Mouse (Mus musculus): ENCODE measurements around the gene Ptpn14.

Ptpn14 gene

DNA sequence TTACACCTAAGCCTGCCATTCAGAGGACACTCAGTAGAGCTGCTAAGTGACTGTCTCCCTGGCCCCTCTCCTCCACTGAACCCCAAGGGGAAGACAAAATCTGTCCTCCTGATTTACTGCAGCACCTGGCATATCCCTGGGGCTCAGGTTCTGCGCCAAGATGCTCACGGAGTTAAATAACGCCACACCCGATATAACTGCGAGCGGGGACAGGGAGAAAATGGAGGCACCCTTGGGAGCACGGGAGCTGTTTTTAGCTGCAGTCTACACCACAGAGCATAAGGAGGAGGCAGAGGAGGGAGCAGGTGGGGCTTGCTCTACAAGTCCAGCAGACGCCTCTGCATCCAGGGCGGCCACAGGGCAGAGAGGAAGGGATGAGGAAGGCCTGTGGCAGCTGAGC is 174.3 kb downstream of the Ptpn14 start:
- DNase-seq (ENCODE audit: low spot score in 2 of 2) = no peak

DNA sequence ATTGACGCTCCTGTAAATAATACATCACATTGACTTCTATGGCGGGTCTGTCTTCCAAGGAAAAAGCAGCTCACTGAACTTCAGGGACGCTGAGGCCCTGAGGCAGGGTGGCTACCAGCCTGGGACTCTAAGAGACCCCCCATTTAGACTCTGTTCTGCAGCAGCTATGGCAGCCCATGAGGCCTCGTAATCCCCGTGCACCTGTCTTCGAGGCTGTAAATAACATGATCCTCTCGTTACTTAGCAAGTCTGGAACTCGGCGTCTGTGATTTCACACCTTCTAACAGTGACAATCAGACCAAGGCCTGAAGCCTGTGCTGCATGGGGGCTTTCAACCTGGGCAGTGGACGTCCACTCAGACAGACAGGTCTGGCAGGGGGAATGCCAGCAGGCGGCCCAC is 175.1 kb downstream of the Ptpn14 start:
- DNase-seq (ENCODE audit: low spot score in 2 of 2) = no peak

DNA sequence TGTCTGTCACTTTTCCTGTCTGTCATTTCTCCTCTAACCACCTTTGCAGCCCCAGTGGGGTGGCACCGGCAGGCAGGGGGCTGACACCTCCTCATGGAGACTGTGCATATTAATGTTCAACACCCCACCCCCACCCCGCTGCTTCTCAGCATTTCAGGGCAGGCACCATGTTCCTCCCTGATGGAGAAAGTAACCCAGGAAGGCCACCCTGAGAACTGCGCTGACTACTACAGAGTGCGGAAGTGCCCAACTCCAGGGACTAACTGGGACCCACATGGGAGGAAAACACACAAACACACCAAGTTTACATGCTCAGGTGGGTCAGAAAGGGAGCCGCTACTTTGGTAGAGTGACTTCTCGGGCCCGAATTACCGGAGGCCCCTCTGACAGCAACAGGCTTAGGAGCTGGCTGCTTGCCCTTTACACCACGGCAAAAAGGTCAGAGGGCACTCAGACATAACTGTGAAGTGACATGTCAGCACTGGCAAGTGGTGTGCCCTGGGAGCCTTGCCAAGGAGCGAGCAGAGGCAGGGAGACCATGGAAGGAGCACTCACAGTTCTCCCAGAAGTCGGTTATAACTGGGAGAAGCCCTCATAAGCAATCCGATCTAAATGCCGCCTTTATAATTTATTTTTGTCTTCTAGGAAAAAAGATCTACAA is 182.7 kb downstream of the Ptpn14 start:
- DNase-seq (ENCODE audit: low spot score in 2 of 2) = no peak

DNA sequence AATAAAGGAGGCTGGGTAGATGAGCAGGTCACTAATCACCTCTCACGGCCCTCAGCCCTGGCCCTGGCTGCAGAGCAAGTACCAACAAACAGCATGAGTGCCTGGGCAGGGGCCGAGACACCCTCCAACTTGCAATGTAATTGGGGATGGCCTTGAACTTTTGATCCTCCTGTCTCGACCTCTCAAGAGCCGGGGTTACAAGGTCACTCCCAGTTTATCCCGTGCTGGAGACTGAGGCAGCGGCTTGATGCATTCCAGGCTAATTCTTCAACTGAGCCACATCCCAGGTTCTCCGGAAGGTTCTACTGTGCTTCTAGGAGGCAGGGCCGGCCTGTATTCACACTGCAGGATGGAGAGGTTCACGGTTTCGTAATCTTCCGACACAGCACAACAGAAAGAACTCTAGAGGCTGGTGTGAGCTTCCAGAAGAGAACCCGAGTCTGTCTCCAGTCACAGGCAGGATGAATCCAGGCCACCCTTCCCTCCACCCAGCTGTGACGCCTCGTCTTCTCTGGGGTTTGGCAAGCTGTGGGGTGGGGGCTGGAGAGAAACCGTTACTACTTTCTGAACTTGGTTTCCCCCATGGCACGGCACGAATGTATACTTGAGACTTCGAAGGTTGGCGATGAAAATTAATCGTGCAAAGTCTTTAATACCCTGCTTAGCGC is 185.2 kb downstream of the Ptpn14 start:
- no peak for DNase-seq (ENCODE audit: low spot score in 2 of 2)

DNA sequence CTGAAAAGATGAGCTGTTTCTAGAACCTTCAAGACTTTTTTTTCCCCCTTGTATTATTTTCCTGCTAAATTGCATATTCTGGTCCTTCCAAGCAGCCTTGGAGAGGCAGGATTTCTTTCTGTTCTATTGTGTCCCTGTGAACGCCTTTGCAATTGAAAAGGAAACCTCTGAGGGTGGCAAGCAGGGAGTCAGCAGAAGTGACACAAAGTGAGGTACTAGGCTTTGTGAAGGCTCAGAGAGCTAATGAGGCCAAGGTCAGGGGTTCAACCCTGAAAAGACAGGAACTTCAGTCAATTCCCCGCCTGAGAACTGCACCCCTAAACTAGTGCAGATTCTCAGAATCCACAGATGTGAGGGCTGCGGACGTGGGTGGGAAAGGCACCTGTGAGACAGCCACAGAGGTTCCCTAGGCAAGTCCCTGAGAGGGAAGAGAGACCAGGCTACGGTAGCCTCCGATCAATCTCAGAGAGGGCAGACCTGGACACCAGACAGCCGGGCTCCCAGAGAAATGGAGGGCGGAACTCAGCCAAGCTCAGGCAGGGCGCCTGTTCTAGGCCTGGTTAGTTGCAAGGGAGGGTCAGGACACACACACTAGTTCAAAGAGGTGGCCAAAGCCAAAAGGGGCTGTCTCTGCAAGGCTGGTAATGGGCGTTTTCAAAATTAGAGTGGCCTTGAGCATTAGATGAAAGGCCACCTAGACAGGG is 188.5 kb downstream of the Ptpn14 start:
- no peak for DNase-seq (ENCODE audit: low spot score in 2 of 2)

DNA sequence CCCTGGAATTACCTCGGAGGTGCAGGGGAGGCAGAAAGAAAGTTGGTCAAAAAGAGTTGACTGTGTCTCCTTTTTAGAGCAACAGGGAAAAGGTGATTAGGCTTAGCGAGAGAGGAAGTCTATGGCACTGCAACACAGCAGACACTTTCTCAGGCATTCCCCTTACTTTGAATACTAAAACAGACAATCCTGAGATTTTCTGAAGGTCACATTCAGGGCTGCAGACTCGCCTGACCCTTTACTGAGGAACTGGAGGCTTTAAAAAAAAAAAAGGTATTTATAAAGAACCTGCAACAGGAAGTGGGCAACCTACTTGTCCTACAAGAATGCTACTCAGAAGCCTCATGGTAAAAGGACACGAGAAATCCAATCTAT is 189.0 kb downstream of the Ptpn14 start:
- DNase-seq (ENCODE audit: low spot score in 2 of 2) = no peak

DNA sequence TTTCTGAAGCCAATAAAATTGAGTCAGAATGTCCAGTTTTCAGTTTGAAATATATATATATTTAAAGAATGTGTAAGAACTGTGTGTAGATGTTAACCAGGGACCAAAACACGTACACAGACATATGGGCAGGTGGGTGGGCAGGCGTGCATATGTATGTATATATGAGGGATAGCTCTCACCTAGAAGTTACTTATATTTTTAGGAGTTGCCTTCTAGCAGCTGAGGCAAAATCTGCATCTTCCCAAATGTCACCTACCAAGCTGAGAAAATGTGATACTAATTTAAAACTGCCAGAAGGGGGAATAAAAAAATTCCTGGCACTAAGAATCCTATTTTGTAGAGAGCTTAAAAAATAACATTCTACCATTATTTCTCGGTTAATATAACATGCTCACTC is 191.7 kb downstream of the Ptpn14 start:
- DNase-seq (ENCODE audit: low spot score in 2 of 2) = peak in 1 of 2 experiments; percentile 80

DNA sequence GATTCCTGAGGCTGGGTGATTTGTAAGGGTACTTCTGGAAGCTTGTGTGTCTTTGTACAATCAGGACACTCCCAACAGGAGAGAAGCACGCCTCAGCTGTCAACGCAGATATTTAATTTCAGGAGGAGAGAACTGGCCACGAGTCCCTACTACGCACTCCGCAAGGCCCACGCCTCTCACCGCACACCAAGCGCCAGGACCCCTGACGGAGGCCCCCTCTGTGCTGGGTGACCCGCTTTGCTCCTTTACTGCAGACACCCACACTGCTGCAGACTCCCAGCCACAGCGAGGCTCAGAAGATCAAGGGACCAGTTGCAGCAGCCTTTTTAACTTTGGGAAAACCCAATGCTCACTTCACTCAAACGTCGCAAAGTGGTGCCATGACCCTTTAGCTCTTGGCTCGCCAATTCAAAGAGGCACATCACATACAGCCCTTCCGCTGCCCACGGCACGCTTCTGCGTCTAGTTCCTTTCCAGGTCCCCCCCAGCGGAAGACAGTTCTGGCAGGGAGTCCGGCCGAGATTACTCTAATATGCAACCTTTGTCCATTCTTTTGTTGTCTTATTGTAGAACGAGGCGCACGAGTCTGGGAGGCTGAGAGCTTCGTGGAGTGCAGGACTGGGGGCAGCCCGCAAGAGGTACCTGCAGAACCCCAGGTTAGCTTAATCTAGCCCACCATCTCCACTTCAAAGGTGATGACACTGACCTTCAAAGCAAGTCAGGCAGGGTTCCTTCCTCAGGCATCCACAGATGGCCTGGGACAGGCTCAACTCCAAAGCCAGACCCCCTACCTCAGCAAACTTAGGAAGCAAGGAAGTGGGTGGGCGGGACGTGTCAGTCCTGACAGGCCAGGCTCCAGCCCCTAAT is 192.9 kb downstream of the Ptpn14 start:
- DNase-seq (ENCODE audit: low spot score in 2 of 2) = no peak

DNA sequence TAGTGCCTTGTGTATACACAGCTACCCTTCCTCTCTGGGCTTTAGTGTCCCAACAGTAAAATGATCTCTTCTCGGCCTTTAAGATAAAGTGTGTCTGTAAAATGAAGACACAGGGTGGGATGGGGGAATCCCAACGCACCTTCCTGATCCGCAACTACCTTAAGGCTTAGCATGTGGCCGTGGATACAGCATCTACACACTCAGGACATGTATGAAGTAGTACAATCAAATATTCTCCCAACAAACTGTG is 193.4 kb downstream of the Ptpn14 start:
- peak in 1 of 2 experiments; percentile 25 for DNase-seq (ENCODE audit: low spot score in 2 of 2)

DNA sequence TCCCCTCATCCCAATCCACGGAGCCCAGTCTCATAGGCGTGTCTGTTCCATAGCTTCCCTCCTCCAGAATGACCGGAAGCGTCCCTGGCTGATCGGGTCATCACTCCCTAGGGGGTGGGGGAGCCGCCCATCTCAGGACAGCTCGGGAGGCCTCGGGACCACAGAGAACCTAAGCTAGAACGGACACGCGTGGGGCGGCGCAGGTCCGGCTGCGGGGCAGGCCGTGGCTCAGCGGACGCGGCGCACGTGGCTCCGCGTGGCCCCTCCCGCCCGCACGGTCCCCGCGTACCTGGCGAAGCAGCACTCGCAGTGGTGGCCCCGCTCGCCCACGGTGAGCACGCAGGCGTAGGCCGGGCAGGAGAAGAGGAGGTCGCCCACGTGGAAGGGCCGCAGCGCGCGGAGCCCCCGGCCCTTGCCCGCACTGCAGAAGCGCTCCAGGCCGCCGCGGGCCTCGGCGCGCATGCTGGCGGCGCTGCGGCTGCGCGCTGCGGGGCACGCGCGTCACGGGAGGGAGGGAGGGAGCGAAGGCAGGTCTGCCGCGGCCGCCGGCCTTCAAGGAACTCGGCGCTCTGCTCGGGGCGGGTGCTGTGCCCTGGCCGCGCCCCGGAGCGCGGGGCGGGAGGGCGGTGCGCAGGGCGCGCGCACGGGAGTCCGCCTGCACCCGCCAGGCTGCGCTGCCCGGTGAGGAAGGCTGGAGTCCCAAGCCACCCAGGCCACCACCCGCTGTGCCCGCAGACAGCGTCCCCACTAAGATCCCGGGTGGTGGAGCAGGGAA is 193.9 kb downstream of the Ptpn14 start, which contains the start of gene Smyd2:
Gene Smyd2 (minus strand): TSS at position 546 of the 775 bp plus-strand sequence.
- DNase-seq (ENCODE audit: low spot score in 2 of 2) = peak in 1 of 2 experiments; percentile 42

DNA sequence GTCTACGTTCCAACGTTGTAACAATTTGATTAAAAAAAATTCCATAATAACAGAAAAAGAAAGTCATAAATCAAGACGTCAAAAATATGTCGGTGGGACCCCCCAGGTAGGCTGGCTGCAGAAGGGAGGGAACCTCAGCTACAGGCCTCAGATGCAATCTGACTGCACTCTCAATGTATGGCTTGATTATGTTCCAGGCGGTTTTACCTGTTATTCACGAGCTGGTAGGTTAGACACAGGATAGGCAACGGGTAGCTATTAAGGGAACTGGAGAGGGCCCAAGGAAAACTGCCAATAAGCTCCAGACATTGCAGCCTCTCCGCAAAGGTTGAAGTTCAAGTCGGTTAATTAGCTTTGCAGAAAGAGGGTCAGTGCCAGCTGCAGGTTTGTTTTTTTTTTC is 194.7 kb downstream of the Ptpn14 start:
- DNase-seq (ENCODE audit: low spot score in 2 of 2) = no peak

DNA sequence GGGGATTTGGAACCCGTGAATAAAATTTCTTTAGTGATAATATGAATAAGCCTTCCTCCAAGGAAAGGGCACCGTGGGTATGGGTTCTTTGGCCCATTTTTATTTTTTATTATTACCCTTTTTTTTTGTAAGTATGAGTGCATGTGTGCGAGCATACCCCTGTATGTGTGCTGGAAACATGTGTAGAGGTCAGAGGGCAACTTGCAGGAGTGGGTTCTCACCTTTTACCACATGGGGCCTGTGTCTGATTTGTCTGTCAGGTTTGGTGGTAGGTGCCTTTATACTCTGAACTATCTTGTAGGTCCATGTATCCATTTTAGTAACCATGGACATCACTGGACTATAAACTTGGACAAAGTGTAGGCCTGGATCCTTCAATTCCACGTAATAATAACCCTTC is 195.1 kb downstream of the Ptpn14 start:
- no peak for DNase-seq (ENCODE audit: low spot score in 2 of 2)

DNA sequence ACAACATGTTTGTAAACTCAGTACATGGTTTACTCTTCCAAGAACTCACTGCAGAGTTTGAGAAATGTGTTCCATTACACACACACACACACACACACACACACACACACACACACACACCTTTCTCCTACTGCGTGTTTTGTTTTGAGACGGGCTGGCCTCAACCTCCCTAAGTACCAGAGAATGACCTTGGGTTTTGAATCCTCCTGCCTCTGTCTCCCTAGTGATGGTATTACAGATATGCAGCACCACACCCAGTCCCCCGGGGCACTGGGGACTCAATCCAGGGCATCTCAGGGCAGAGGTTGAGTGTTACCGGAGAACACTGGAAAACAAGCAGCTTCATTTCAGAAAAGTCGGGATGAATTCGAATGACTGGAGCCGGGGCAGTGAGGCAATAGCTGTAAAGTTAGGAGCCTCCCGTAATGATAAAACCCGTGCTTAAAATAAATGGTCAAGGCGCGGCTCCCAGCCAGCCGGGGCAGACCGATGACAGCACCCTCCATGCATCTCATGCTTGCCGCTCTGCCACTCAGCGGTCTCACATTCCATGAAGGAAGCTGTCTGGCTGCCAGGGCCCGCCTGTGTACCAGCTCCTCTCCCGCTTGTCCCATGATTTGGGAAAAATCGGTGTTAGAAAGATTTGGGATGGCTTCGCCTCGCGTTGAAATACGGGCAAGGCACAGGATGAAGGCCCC is 196.0 kb downstream of the Ptpn14 start:
- DNase-seq (ENCODE audit: low spot score in 2 of 2) = no peak

DNA sequence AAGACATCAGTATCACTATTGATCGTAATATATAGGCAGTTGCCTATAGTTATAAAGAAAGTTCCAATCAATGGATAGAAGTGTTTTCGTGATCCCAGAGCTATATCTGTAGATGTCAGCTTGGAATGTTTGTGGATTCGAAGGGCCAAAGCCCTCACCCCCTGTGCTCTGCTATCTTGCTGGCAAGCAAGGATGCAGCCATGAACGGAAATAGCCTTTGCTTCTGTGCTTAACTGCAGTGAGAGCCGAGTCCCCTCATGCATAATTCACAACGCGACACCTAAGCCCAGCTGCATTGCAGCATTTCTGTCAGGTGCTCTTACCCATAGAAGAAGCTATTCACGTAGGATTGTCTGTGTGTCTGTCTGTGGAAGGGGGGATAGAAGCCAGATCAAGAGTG is 198.2 kb downstream of the Ptpn14 start:
- no peak for DNase-seq (ENCODE audit: low spot score in 2 of 2)
